Mouse (Mus musculus) forebrain, postnatal 0 days (tissue): ENCODE data around the gene Prdm16. TPM values are rescaled to one million over a fixed set of nuclear protein-coding genes. Genes with fewer than 3 reads are reported as not detected.

Source experiments
- ATAC-seq: fragments of 200-750 bp; cut with Nextera tagmentation; 2 replicates; pipeline ENCODE4 v1.8.0; 2017; ENCODE audit warnings: mild to moderate bottlenecking, moderate library complexity
- DNase-seq: peaks from one replicate; pipeline ENCODE4 v3.0.0-alpha.2; 2015
- H3K27ac ChIP-seq: fragments of 300-500 bp; sonication (generic); 2 replicates; pipeline ENCODE4 v1.5.1; 2014; ENCODE audit warnings: low read depth, mild to moderate bottlenecking, antibody characterized with exemption, low read length, moderate library complexity, mixed read lengths
- H3K27me3 ChIP-seq: fragments of 300-500 bp; sonication (generic); 2 replicates; pipeline ENCODE4 v1.6.1; 2014; ENCODE audit warnings: mild to moderate bottlenecking, low read length, mixed read lengths; ENCODE audit not compliant: insufficient read depth
- H3K36me3 ChIP-seq: fragments of 300-500 bp; sonication (generic); 2 replicates; pipeline ENCODE4 v1.6.1; 2014; ENCODE audit warnings: mild to moderate bottlenecking, moderate library complexity; ENCODE audit not compliant: insufficient read depth
- H3K4me1 ChIP-seq: fragments of 300-500 bp; sonication (generic); 2 replicates; pipeline ENCODE4 v1.6.1; 2014; ENCODE audit warnings: antibody characterized with exemption; ENCODE audit not compliant: insufficient read depth
- H3K4me2 ChIP-seq: fragments of 300-500 bp; sonication (generic); 2 replicates; pipeline ENCODE4 v1.6.1; 2014; ENCODE audit warnings: low read depth, mild to moderate bottlenecking, moderate library complexity
- H3K4me3 ChIP-seq: fragments of 300-500 bp; sonication (generic); 2 replicates; pipeline ENCODE4 v1.5.1; 2014; ENCODE audit warnings: low read depth, low read length, mixed read lengths
- H3K9ac ChIP-seq: fragments of 300-500 bp; sonication (generic); 2 replicates; pipeline ENCODE4 v1.6.1; 2014; ENCODE audit warnings: mild to moderate bottlenecking
- H3K9me3 ChIP-seq: fragments of 300-500 bp; sonication (generic); 2 replicates; pipeline ENCODE4 v1.6.1; 2016; ENCODE audit warnings: low read length
- CTCF ChIP-seq: sonication (generic); IDR thresholded peaks from 2 replicates; pipeline ENCODE4 v1.5.1; 2016; ENCODE audit warnings: antibody characterized with exemption, control low read depth, low read depth
- WGBS: fragments of 180-500 bp; shearing (Covaris S2); extraction: QIAGEN DNeasy Blood & Tissue Kit; methylation state at CpG from one replicate; pipeline ENCODE4 v1.1.7; 2014; 5-methylcytosine and 5-hydroxymethylcytosine counted together
- polyA plus RNA-seq: library from polyadenylated mRNA; unstranded; fragments of >200 nt; fragmentation: Nextera tagmentation; extraction: Ambion mirVana; gene quantifications from 2 replicates; pipeline ENCODE4 v1.2.1, GENCODE M21; 2015
- total RNA-seq: library from RNA; depleted of rRNA; stranded (reverse); fragments of >200 nt; gene quantifications from 2 replicates; pipeline ENCODE4 v1.2.3, GENCODE M21; 2014

Prdm16 gene
- total and polyA plus RNA-seq, 2 experiments from 2014 or later: 10.7 to 16.3 TPM

DNA sequence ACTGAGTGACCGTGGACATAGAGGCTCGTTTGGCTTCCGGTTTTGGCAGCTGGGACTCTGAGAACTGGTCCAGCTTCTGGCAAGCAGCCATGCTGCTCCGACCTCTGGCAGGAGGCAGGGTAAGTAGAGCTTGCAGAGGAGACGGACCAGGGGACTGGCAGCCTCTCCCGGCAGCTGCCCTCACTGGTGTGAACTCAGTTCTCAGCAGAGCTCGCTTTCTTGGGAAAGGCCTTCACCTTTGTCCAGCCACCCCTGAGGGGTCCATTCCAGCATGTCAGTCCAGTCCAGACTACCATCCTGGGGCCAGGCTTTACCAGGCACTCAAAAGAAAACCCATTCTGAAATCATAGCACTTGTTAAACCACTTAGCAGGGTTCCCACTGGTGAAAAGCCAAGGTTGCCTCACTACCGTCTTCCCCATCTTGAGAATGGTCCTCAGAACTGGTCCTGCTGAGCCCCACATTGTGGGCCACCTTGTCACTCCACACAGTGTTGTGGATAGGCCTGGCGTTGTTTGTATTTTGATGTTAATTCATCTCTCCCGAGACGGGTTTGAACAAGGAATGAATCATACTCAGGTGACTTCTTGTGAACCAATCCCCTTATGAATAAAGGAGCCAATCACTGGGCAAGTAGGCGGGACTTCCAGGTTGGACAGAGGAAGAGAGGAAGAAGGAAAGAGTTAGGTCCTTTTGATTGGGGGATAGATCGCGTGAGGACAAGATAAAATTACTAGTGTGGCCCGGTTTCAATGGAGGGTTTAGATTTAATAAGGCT is 18.6 kb upstream of the Prdm16 start:
- DNase-seq: no peak
- WGBS: 61% methylated on average over 15 of the region's 15 CpGs
- H3K4me3 ChIP-seq: no peak overlapping the region
- no peaks in the 10 kb centered on the region for H3K36me3 ChIP-seq
- TF ChIP-seq CTCF: no peak
- no peak overlapping the region for H3K27ac ChIP-seq
- H3K27me3 ChIP-seq: no peaks in the 10 kb centered on the region
- no peak overlapping the region for H3K9ac ChIP-seq
- H3K4me2 ChIP-seq: no peak overlapping the region
- ATAC-seq: peak; percentile 71
- no peaks in the 10 kb centered on the region for H3K9me3 ChIP-seq
- no peaks in the 10 kb centered on the region for H3K4me1 ChIP-seq

DNA sequence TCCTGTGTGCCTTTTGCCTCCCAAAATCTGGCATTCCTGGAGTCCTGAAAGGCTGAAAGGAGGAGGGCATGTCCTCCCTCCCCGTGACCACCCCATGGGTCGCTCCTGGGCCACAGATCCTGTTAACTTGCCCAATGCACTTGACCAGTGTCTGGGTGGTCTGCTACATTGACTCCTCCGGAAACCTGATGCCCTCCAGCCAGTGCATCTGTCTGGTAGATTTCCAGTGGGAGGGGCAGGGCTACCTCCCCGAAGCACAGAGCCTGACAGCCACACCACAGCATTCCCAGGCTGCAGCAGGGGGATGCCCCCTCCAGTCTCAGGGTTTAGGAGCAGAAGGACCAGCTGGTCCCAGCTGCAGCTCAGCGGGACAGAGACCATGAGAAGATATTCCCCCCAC is 15.8 kb upstream of the Prdm16 start:
- no peak for ATAC-seq
- TF ChIP-seq CTCF: no peak
- H3K9me3 ChIP-seq: peaks cover 2% of the 10 kb centered on the region; the same call in 1 of the 2 replicates
- H3K36me3 ChIP-seq: no peaks in the 10 kb centered on the region
- DNase-seq: no peak
- H3K4me3 ChIP-seq: no peak overlapping the region
- no peaks in the 10 kb centered on the region for H3K27me3 ChIP-seq
- H3K9ac ChIP-seq: no peak overlapping the region
- no peaks in the 10 kb centered on the region for H3K4me1 ChIP-seq
- 21% methylated on average over 5 of the region's 5 CpGs for WGBS
- no peak overlapping the region for H3K27ac ChIP-seq
- H3K4me2 ChIP-seq: no peak overlapping the region

DNA sequence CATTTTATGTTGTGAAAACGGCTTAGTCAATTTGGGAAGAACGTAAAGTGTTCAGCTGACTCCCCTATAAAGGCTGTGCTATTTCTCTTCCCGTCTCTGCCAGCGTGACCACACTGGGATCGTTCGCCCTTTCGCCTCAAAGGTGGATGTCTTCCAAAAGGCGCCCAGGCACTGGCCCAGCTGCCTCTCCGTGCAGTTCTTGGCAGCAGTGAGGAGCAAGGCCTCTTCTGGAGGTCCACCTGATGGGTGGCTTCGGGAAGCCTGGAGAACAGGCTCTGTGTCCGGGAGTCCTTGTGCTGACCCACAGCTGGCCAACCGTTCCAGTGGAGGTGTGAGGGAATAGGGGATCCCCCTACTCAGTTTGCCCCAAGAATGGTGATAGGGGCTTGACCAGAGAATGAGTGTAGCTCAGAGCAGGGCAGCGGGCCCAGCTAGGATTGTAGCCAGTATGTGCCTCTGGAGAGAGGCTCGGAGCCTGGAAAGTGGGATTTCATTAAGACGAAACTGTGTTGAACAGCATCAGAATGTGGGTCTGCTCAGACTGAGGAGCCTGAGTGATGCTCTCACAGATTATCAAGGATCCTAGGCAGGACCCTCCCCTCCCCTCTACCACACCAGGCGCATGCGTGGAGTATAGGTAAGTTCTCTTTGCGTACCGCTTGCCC is 12.5 kb upstream of the Prdm16 start:
- no peaks in the 10 kb centered on the region for H3K36me3 ChIP-seq
- no peaks in the 10 kb centered on the region for H3K27me3 ChIP-seq
- WGBS: 70% methylated on average over 19 of the region's 19 CpGs
- H3K9ac ChIP-seq: no peak overlapping the region
- H3K9me3 ChIP-seq: peaks cover 5% of the 10 kb centered on the region; the same call in 1 of the 2 replicates
- H3K27ac ChIP-seq: no peak overlapping the region
- no peak overlapping the region for H3K4me3 ChIP-seq
- H3K4me2 ChIP-seq: no peak overlapping the region
- no peak for ATAC-seq
- no peak for DNase-seq
- no peaks in the 10 kb centered on the region for H3K4me1 ChIP-seq
- TF ChIP-seq CTCF: no peak

DNA sequence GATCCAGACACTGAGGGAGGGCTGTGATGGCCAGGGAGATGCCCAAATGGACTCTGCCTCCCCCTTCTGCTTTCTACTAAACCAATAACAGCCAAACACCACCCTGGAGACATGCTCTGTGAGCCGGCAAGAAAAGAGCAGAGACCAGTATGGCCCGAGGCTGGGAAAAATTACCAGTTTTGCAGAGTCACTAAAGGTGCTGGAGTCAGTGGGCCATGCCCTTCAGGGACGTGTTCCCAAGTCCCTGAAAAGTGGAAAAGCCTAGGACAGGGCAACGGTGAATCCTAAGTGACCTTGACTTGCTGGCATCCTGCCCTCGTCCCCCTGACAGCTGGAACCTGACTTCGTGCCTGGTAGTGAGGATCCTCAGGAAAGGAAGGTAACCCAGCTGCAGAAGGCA is 5.8 kb upstream of the Prdm16 start:
- no peak for TF ChIP-seq CTCF
- Histone ChIP-seq H3K27me3 (peaks cover 40% of the 10 kb centered on the region; the same call in 1 of the 2 replicates), H3K9me3 (peaks cover 3% of the 10 kb centered on the region; the same call in 1 of the 2 replicates), H3K36me3 (no peaks in the 10 kb centered on the region), H3K27ac (no peak overlapping the region), H3K9ac (no peak overlapping the region), H3K4me1 (no peaks in the 10 kb centered on the region), H3K4me3 (no peak overlapping the region), H3K4me2 (no peak overlapping the region)
- 27% methylated on average over 6 of the region's 6 CpGs for WGBS
- ATAC-seq (no peak), DNase-seq (no peak)

DNA sequence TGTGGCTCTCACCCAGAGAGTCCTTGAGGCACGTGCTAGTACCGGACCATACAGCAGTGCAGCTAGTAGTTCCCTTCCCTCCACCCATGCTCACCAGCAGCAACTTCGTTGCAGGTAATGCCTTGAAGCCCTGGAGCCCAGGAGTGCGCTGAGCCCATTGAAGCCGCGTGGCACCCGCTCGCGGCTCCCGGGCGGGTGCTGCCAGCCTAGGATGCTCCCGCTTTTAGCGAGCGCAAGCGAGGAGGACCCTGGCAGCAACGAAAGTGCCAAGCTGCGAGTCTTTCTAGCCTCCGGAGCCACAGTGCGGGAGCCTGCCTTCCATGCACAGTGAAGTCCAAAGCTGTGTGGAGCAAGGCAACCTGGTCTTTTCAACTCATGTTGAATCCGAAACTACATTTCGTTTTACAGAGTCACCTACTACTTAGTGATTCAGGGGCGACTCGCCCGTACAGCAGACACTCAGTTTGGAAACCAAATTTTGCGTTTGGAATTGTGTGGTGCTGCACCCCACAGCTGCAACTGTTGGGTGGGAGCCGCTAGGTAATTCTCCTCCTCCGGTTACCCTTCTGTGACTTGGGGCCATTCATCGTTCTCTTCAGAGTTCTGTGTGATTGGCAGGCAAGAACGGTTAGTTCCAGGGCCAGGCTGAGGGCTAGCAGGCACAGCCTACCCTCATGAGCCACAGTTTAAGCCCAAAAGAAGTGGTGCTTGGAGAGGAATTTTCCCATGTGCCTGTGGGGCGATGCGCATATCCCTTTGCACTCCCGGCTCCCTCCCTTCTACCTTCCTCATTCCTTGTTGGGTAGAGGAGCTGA is 4.8 kb upstream of the Prdm16 start:
- H3K4me3 ChIP-seq: peak overlapping the region; percentile 18
- DNase-seq (peak; percentile 75), ATAC-seq (0 out of 2 replicates have a peak, but pooled peaks have one; percentile 10)
- H3K27me3 ChIP-seq: peaks cover 45% of the 10 kb centered on the region
- TF ChIP-seq CTCF: no peak
- H3K27ac ChIP-seq: no peak overlapping the region
- H3K9ac ChIP-seq: no peak overlapping the region
- no peaks in the 10 kb centered on the region for H3K9me3 ChIP-seq
- H3K4me2 ChIP-seq: peak overlapping the region; percentile 27
- H3K4me1 ChIP-seq: no peaks in the 10 kb centered on the region; the same call in 1 of the 2 replicates
- WGBS: 8% methylated on average over 32 of the region's 32 CpGs
- H3K36me3 ChIP-seq: no peaks in the 10 kb centered on the region

DNA sequence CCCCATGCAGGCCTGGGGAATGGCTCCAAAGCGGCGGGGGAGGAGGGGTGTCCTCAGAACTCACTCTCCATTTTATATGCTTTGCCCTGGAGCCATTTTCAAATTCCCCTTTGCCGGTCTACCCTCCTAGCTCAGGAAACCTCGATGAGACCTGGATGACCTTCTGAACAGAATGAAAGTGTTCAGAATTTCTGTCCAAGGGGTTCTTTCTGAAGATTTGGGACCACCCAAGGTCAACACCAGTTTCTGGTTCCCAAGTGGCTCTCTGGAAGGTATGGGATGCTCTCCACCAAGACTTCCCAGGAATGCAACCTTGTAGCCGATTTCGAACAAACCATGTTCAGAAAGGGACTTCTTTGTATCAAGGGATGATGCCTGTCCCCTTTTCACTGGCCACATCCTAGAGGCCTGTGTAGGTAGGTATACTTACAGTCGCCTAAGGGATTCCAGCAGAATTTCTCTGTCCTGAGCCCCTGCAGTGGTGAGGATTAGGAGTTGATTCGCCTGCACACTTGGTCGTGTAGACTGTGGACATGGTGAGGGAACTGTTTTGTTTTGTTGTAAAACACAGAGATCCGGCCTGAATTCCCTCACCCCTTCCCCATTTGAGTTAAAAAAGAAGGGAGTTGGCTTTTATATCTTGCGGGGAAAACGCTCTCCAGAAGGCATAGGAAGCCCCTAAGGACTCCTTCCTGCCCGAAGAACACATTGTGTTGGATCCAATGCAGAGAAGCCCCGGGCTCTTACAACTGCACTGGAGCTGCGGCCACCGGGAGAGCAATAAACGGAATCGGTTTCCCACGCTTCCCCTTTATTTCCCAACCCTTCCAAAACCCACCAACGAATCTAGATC is 4.0 kb upstream of the Prdm16 start:
- no peaks in the 10 kb centered on the region for H3K36me3 ChIP-seq
- no peaks in the 10 kb centered on the region; the same call in 1 of the 2 replicates for H3K4me1 ChIP-seq
- H3K9ac ChIP-seq: no peak overlapping the region
- no peak overlapping the region for H3K27ac ChIP-seq
- no peak for TF ChIP-seq CTCF
- peak overlapping the region; percentile 61 for H3K4me2 ChIP-seq
- peaks cover 45% of the 10 kb centered on the region for H3K27me3 ChIP-seq
- peak overlapping the region; percentile 18; the same call in 1 of the 2 replicates for H3K4me3 ChIP-seq
- H3K9me3 ChIP-seq: no peaks in the 10 kb centered on the region
- 16% methylated on average over 20 of the region's 20 CpGs for WGBS
- ATAC-seq (no peak), DNase-seq (no peak)
